ENCODE assay signal across 37 mouse cellular contexts in the genomic region with DNA sequence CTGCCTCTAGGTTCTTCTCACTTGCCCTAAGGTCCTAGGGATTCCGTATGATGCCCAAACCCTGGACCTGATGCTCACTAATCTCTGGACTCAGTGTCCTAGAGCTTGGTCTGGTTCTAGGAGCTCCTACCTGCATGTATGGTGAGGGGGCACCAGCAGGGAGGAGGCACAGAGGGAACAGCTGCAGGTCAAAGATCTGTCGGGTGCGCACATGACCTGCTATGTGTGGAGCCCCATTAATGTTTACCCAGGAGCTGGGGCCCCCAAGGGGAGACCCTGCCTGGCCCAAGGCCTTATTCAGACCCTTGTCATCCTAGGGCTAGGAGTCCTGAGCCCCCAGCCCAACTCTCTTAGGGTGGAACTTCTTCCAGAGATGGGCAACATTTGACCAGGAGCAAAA. TPM values are rescaled to one million over a fixed set of nuclear protein-coding genes. Genes with fewer than 3 reads are reported as not detected.
A peak's percentile ranks its signal among the peaks of the same experiment; 100 is the strongest.
DNase-seq lines count a peak whose midpoint lies in the region; ATAC-seq lines count a peak whose summit lies in the region.
"Had no signal": no experiment of that assay in that cellular context is flagged by ENCODE, and none has a peak within 500 bp of the region (broad histone marks: within the 10 kb centered on the region; RNA-seq: fewer than 3 reads in every experiment).

A gene (minus strand): TSS at position 315 of the 400 bp plus-strand sequence.

- intact Hi-C loops in gastrocnemius, postnatal 14 days (cut with DNase I; ENCODE audit: low total_unique reads): no loop called here

- DNase-seq in midbrain, embryonic 11.5 days (ENCODE audit: low spot score, missing footprints): peak; percentile 44
- no peak for DNase-seq in midbrain, embryonic 14.5 days
- DNase-seq in kidney, adult 9 months: peak; percentile 66
- DNase-seq in kidney, postnatal 14 days: peak; percentile 67
- DNase-seq in gastrocnemius, postnatal 14 days: no peak
- no peak for DNase-seq in urinary bladder, postnatal 25 days (ENCODE audit: low spot score)
- DNase-seq in hindbrain, embryonic 14.5 days (ENCODE audit: low spot score): no peak
- DNase-seq in ovary, adult 18-20 months (ENCODE audit: low spot score): no peak
- DNase-seq: adrenal gland, postnatal 10 days; cerebellum, adult 11 months; cerebellum, adult 9-10 months; cerebellum, postnatal 36 days; gastrocnemius, postnatal 25 days; heart, adult 18-20 months; heart, postnatal 4 days; lung, postnatal 36 days; retina, postnatal 1 day; thymus, postnatal 4 days had no signal

- ATAC-seq in midbrain, embryonic 11.5 days (ENCODE audit: low FRiP score): no peak
- no peak for ATAC-seq in midbrain, embryonic 14.5 days (ENCODE audit: low FRiP score, low TSS enrichment)
- ATAC-seq in hindbrain, embryonic 14.5 days (ENCODE audit: low FRiP score): no peak
- ATAC-seq: forebrain, embryonic 13.5 days; liver, postnatal 0 days; midbrain, embryonic 13.5 days; Patski had no signal

- no peak within 1 kb of the TSS for H3K4me3 ChIP-seq in midbrain, embryonic 11.5 days (ENCODE audit: low read depth, low read length)
- no peak within 1 kb of the TSS for H3K4me3 ChIP-seq in midbrain, embryonic 14.5 days (replicated peaks; ENCODE audit: low read depth, low read length)
- no peak within 1 kb of the TSS for H3K4me3 ChIP-seq in hindbrain, embryonic 14.5 days (replicated peaks; ENCODE audit: low read length)
- H3K4me3 ChIP-seq: forebrain, embryonic 13.5 days; hindbrain, embryonic 15.5 days; layer of hippocampus, adult 2 months; limb, embryonic 13.5 days; megakaryocyte, embryonic 14.5 days; midbrain, embryonic 13.5 days had no signal

- no peak within 1 kb of the TSS for H3K27ac ChIP-seq in midbrain, embryonic 11.5 days (ENCODE audit: low read depth, low read length)
- no peak within 1 kb of the TSS for H3K27ac ChIP-seq in midbrain, embryonic 14.5 days (replicated peaks; ENCODE audit: low read depth, low read length)
- no peak within 1 kb of the TSS for H3K27ac ChIP-seq in hindbrain, embryonic 14.5 days
- H3K27ac ChIP-seq: forebrain, embryonic 13.5 days; hindbrain, embryonic 15.5 days; layer of hippocampus, adult 2 months; limb, embryonic 13.5 days; midbrain, embryonic 13.5 days had no signal

- H3K4me2 ChIP-seq in midbrain, embryonic 11.5 days: no peak within 1 kb of the TSS
- H3K4me2 ChIP-seq in midbrain, embryonic 14.5 days (ENCODE audit: low read length): no peak within 1 kb of the TSS
- H3K4me2 ChIP-seq in hindbrain, embryonic 14.5 days (replicated peaks): no peak within 1 kb of the TSS
- H3K4me2 ChIP-seq: forebrain, embryonic 13.5 days; heart, embryonic 11.5 days; hindbrain, embryonic 15.5 days; limb, embryonic 13.5 days; liver, embryonic 11.5 days; midbrain, embryonic 13.5 days had no signal

- H3K36me3 ChIP-seq in midbrain, embryonic 11.5 days (ENCODE audit: control insufficient read depth, insufficient read depth, low read length): no peaks in the 10 kb centered on the region
- H3K36me3 ChIP-seq in midbrain, embryonic 14.5 days (ENCODE audit: control insufficient read depth, insufficient read depth, low read length): no peaks in the 10 kb centered on the region
- H3K36me3 ChIP-seq in hindbrain, embryonic 14.5 days (replicated peaks; ENCODE audit: control insufficient read depth, insufficient read depth): no peaks in the 10 kb centered on the region
- H3K36me3 ChIP-seq: hindbrain, embryonic 15.5 days; limb, embryonic 13.5 days; midbrain, embryonic 13.5 days had no signal

- 87% methylated on average over 3 of the region's 3 CpGs for WGBS in midbrain, embryonic 11.5 days
- 89% methylated on average over 3 of the region's 3 CpGs for WGBS in midbrain, embryonic 14.5 days
- WGBS in hindbrain, embryonic 14.5 days: 83% methylated on average over 3 of the region's 3 CpGs

- no peaks in the 10 kb centered on the region for H3K9me3 ChIP-seq in midbrain, embryonic 11.5 days (ENCODE audit: control insufficient read depth, low read length)
- H3K9me3 ChIP-seq in midbrain, embryonic 14.5 days (ENCODE audit: control insufficient read depth, low read length): no peaks in the 10 kb centered on the region
- no peaks in the 10 kb centered on the region for H3K9me3 ChIP-seq in hindbrain, embryonic 14.5 days (ENCODE audit: control insufficient read depth, low read length)
- H3K9me3 ChIP-seq: forebrain, embryonic 13.5 days; hindbrain, embryonic 15.5 days; limb, embryonic 13.5 days; megakaryocyte, embryonic 14.5 days; midbrain, embryonic 13.5 days had no signal

- H3K4me1 ChIP-seq in midbrain, embryonic 11.5 days (ENCODE audit: control insufficient read depth, insufficient read depth, low read length): no peaks in the 10 kb centered on the region
- no peaks in the 10 kb centered on the region for H3K4me1 ChIP-seq in midbrain, embryonic 14.5 days (ENCODE audit: control insufficient read depth, insufficient read depth, low read length)
- 0 out of 2 replicates have a peak, but pooled peaks cover under 1% of the 10 kb centered on the region for H3K4me1 ChIP-seq in hindbrain, embryonic 14.5 days (replicated peaks; ENCODE audit: control insufficient read depth, insufficient read depth, low read length)
- H3K4me1 ChIP-seq: forebrain, embryonic 13.5 days; hindbrain, embryonic 15.5 days had no signal

- no peak within 1 kb of the TSS for H3K9ac ChIP-seq in midbrain, embryonic 11.5 days (ENCODE audit: low read length)
- no peak within 1 kb of the TSS for H3K9ac ChIP-seq in midbrain, embryonic 14.5 days (replicated peaks; ENCODE audit: low read length)
- no peak within 1 kb of the TSS for H3K9ac ChIP-seq in hindbrain, embryonic 14.5 days
- H3K9ac ChIP-seq: forebrain, embryonic 13.5 days; hindbrain, embryonic 15.5 days; limb, embryonic 13.5 days; liver, postnatal 0 days; midbrain, embryonic 13.5 days had no signal

- H3K27me3 ChIP-seq in midbrain, embryonic 11.5 days (ENCODE audit: control insufficient read depth, insufficient read depth, low read length): no peaks in the 10 kb centered on the region
- no peaks in the 10 kb centered on the region for H3K27me3 ChIP-seq in midbrain, embryonic 14.5 days (ENCODE audit: control insufficient read depth, insufficient read depth, low read length)
- peaks cover 6% of the 10 kb centered on the region; the same call in 1 of the 2 replicates for H3K27me3 ChIP-seq in hindbrain, embryonic 14.5 days (ENCODE audit: control insufficient read depth, insufficient read depth, low read length)

RNA-seq across cellular contexts. Expression of the gene that starts here (rescaled TPM):
- polyA plus RNA-seq in midbrain, embryonic 11.5 days (2014; fragmentation: Nextera tagmentation; extraction: Ambion mirVana): not detected in 2 replicates
- polyA plus RNA-seq in midbrain, embryonic 14.5 days (2014; fragmentation: Nextera tagmentation; extraction: Ambion mirVana): not detected in 2 replicates
- total RNA-seq in gastrocnemius, postnatal 14 days (2021): not detected
- polyA plus RNA-seq in hindbrain, embryonic 14.5 days (2014; fragmentation: Nextera tagmentation; extraction: Ambion mirVana): not detected in 2 replicates
- total RNA-seq: adrenal gland, postnatal 10 days; gastrocnemius, postnatal 25 days; heart, adult 18-20 months; heart, postnatal 4 days; layer of hippocampus, adult 2 months; layer of hippocampus, postnatal 25 days; left cerebral cortex, adult 8-10 months; left cerebral cortex, postnatal 36 days; monocyte, adult 5-6 weeks had no signal
- polyA plus RNA-seq: embryonic facial prominence, embryonic 11.5 days; forebrain, embryonic 13.5 days; heart, embryonic 11.5 days; heart, embryonic 16.5 days; hindbrain, embryonic 15.5 days; limb, embryonic 13.5 days; liver, postnatal 0 days; lung, embryonic 16.5 days; midbrain, embryonic 13.5 days; neural tube, embryonic 14.5 days; Patski; thymus, postnatal 0 days had no signal

Comparison
In these comparisons a context has a peak if more than half of its experiments do, and no peak if none do; other contexts are left out.
1. Peak in DNase-seq in midbrain, embryonic 11.5 days; RNA of the gene not detected or under 1 TPM.
2. DNase-seq: peak in kidney, adult 9 months (single experiment) and kidney, postnatal 14 days (single experiment); none in midbrain, embryonic 14.5 days (single experiment), gastrocnemius, postnatal 14 days (single experiment), urinary bladder, postnatal 25 days (single experiment), hindbrain, embryonic 14.5 days (single experiment) and ovary, adult 18-20 months (single experiment).